Mouse (Mus musculus) neural tube, embryonic 15.5 days (tissue): ENCODE measurements at regions not wholly inside any gene's neighbourhood (a gene's known extent, or its start where the extent isn't known, plus 50 kb on each side); places are given as distances from the start of the nearest gene placed in this dataset.

Experiments
- ATAC-seq: fragments of 200-750 bp; cut with Nextera tagmentation; 2 replicates; pipeline ENCODE4 v1.8.0; 2017; ENCODE audit warnings: mild to moderate bottlenecking, moderate TSS enrichment, moderate library complexity; ENCODE audit not compliant: low FRiP score
- H3K27ac ChIP-seq: fragments of 300-500 bp; sonication (generic); replicated peaks from 2 replicates; pipeline ENCODE4 v1.5.1; 2015; ENCODE audit warnings: mild to moderate bottlenecking, inconsistent platforms
- H3K27me3 ChIP-seq: fragments of 300-500 bp; sonication (generic); replicated peaks from 2 replicates; pipeline ENCODE4 v1.6.1; 2015; ENCODE audit warnings: inconsistent platforms
- H3K36me3 ChIP-seq: fragments of 300-500 bp; sonication (generic); 2 replicates; pipeline ENCODE4 v1.6.1; 2015; ENCODE audit warnings: inconsistent platforms
- H3K4me1 ChIP-seq: fragments of 300-500 bp; sonication (generic); 2 replicates; pipeline ENCODE4 v1.6.1; 2015; ENCODE audit warnings: inconsistent platforms
- H3K4me2 ChIP-seq: fragments of 300-500 bp; sonication (generic); 2 replicates; pipeline ENCODE4 v1.6.1; 2015; ENCODE audit warnings: inconsistent platforms, mild to moderate bottlenecking, moderate library complexity
- H3K4me3 ChIP-seq: fragments of 300-500 bp; sonication (generic); replicated peaks from 2 replicates; pipeline ENCODE4 v1.5.1; 2015; ENCODE audit warnings: mild to moderate bottlenecking, inconsistent platforms
- H3K9ac ChIP-seq: fragments of 300-500 bp; sonication (generic); replicated peaks from 2 replicates; pipeline ENCODE4 v1.6.1; 2015; ENCODE audit warnings: mild to moderate bottlenecking, inconsistent platforms
- H3K9me3 ChIP-seq: fragments of 300-500 bp; sonication (generic); replicated peaks from 2 replicates; pipeline ENCODE4 v1.6.1; 2016; ENCODE audit warnings: inconsistent platforms
- WGBS: fragments of 180-500 bp; shearing (Covaris S2); methylation state at CpG from one replicate; pipeline ENCODE4 v1.1.7; 2015; ENCODE audit warnings: mixed read lengths; 5-methylcytosine and 5-hydroxymethylcytosine counted together

- 77% methylated on average over 4 of the region's 4 CpGs for WGBS
- no peak overlapping the region for H3K27ac ChIP-seq
- no peaks in the 10 kb centered on the region for H3K4me1 ChIP-seq
- H3K36me3 ChIP-seq = no peaks in the 10 kb centered on the region
- no peaks in the 10 kb centered on the region for H3K27me3 ChIP-seq
- H3K4me3 ChIP-seq = no peak overlapping the region
- H3K9ac ChIP-seq = no peak overlapping the region
- H3K4me2 ChIP-seq = no peak overlapping the region
- no peak for ATAC-seq
- no peaks in the 10 kb centered on the region for H3K9me3 ChIP-seq
Measured at GRCm38 (mm10) chr3:151997534-151998107, 160.2 kb upstream of the Ptgfr start.

- no peaks in the 10 kb centered on the region for H3K27me3 ChIP-seq
- WGBS = 86% methylated on average over 4 of the region's 4 CpGs
- H3K36me3 ChIP-seq = no peaks in the 10 kb centered on the region
- H3K4me3 ChIP-seq = no peak overlapping the region
- H3K27ac ChIP-seq = no peak overlapping the region
- no peaks in the 10 kb centered on the region for H3K9me3 ChIP-seq
- no peak overlapping the region for H3K9ac ChIP-seq
- ATAC-seq = no peak
- no peak overlapping the region for H3K4me2 ChIP-seq
- H3K4me1 ChIP-seq = no peaks in the 10 kb centered on the region
Measured at GRCm38 (mm10) chr3:151997111-151997510, 159.7 kb upstream of the Ptgfr start.

GRCm38 (mm10) chr3:151988221-151988620 lies 150.8 kb upstream of the Ptgfr start:
- Histone ChIP-seq H3K4me1 (no peaks in the 10 kb centered on the region), H3K9ac (no peak overlapping the region), H3K36me3 (no peaks in the 10 kb centered on the region), H3K9me3 (no peaks in the 10 kb centered on the region), H3K27me3 (no peaks in the 10 kb centered on the region), H3K27ac (no peak overlapping the region), H3K4me2 (no peak overlapping the region), H3K4me3 (no peak overlapping the region)
- ATAC-seq = no peak
- 78% methylated on average over 1 of the region's 1 CpGs for WGBS

GRCm38 (mm10) chr3:151978136-151978535 lies 140.7 kb upstream of the Ptgfr start:
- no peaks in the 10 kb centered on the region for H3K27me3 ChIP-seq
- H3K27ac ChIP-seq = no peak overlapping the region
- no peak overlapping the region for H3K9ac ChIP-seq
- no peaks in the 10 kb centered on the region for H3K36me3 ChIP-seq
- 76% methylated on average over 1 of the region's 1 CpGs for WGBS
- H3K9me3 ChIP-seq = no peaks in the 10 kb centered on the region
- ATAC-seq = no peak
- H3K4me1 ChIP-seq = no peaks in the 10 kb centered on the region
- no peak overlapping the region for H3K4me2 ChIP-seq
- H3K4me3 ChIP-seq = no peak overlapping the region

- H3K4me3 ChIP-seq = no peak overlapping the region
- H3K27me3 ChIP-seq = no peaks in the 10 kb centered on the region
- H3K36me3 ChIP-seq = no peaks in the 10 kb centered on the region
- 94% methylated on average over 4 of the region's 4 CpGs for WGBS
- no peak for ATAC-seq
- H3K4me2 ChIP-seq = no peak overlapping the region
- no peaks in the 10 kb centered on the region for H3K9me3 ChIP-seq
- no peaks in the 10 kb centered on the region for H3K4me1 ChIP-seq
- H3K9ac ChIP-seq = no peak overlapping the region
- no peak overlapping the region for H3K27ac ChIP-seq
Measured at GRCm38 (mm10) chr3:151977651-151978050, 140.2 kb upstream of the Ptgfr start.

GRCm38 (mm10) chr3:151949865-151950264 lies 112.4 kb upstream of the Ptgfr start:
- no peaks in the 10 kb centered on the region for H3K36me3 ChIP-seq
- WGBS = 88% methylated on average over 3 of the region's 3 CpGs
- H3K9ac ChIP-seq = no peak overlapping the region
- no peak overlapping the region for H3K4me2 ChIP-seq
- no peaks in the 10 kb centered on the region for H3K4me1 ChIP-seq
- H3K4me3 ChIP-seq = no peak overlapping the region
- no peak for ATAC-seq
- H3K27me3 ChIP-seq = no peaks in the 10 kb centered on the region
- no peak overlapping the region for H3K27ac ChIP-seq
- H3K9me3 ChIP-seq = no peaks in the 10 kb centered on the region

- 90% methylated on average over 5 of the region's 5 CpGs for WGBS
- ATAC-seq = no peak
Measured at GRCm38 (mm10) chr3:151948015-151948645, 110.7 kb upstream of the Ptgfr start.

GRCm38 (mm10) chr3:151945916-151946315 lies 108.5 kb upstream of the Ptgfr start:
- Histone ChIP-seq H3K4me3 (no peak overlapping the region), H3K9ac (no peak overlapping the region), H3K27me3 (no peaks in the 10 kb centered on the region), H3K4me1 (no peaks in the 10 kb centered on the region), H3K9me3 (no peaks in the 10 kb centered on the region), H3K36me3 (no peaks in the 10 kb centered on the region), H3K27ac (no peak overlapping the region), H3K4me2 (no peak overlapping the region)
- no peak for ATAC-seq
- 81% methylated on average over 3 of the region's 3 CpGs for WGBS

More at GRCm38 (mm10) chr3:151948015-151948645, 110.7 kb upstream of the Ptgfr start:
- H3K9me3 ChIP-seq = no peaks in the 10 kb centered on the region
- H3K4me3 ChIP-seq = no peak overlapping the region
- no peaks in the 10 kb centered on the region for H3K27me3 ChIP-seq
- no peak overlapping the region for H3K4me2 ChIP-seq
- H3K4me1 ChIP-seq = no peaks in the 10 kb centered on the region
- H3K9ac ChIP-seq = no peak overlapping the region
- H3K36me3 ChIP-seq = no peaks in the 10 kb centered on the region
- no peak overlapping the region for H3K27ac ChIP-seq

GRCm38 (mm10) chr3:151943542-151943941 lies 106.1 kb upstream of the Ptgfr start:
- Histone ChIP-seq H3K9ac (no peak overlapping the region), H3K9me3 (no peaks in the 10 kb centered on the region), H3K27me3 (no peaks in the 10 kb centered on the region), H3K4me2 (no peak overlapping the region), H3K36me3 (no peaks in the 10 kb centered on the region), H3K4me3 (no peak overlapping the region), H3K4me1 (no peaks in the 10 kb centered on the region), H3K27ac (no peak overlapping the region)
- WGBS = 64% methylated on average over 3 of the region's 3 CpGs
- no peak for ATAC-seq

GRCm38 (mm10) chr3:151938472-151939029 lies 101.1 kb upstream of the Ptgfr start:
- 82% methylated on average over 2 of the region's 2 CpGs for WGBS
- Histone ChIP-seq H3K27me3 (no peaks in the 10 kb centered on the region), H3K9me3 (no peaks in the 10 kb centered on the region), H3K9ac (no peak overlapping the region), H3K4me2 (no peak overlapping the region), H3K36me3 (no peaks in the 10 kb centered on the region), H3K27ac (no peak overlapping the region), H3K4me1 (no peaks in the 10 kb centered on the region), H3K4me3 (no peak overlapping the region)
- ATAC-seq = no peak

GRCm38 (mm10) chr3:151931656-151932055 lies 94.2 kb upstream of the Ptgfr start:
- Histone ChIP-seq H3K9me3 (no peaks in the 10 kb centered on the region), H3K9ac (no peak overlapping the region), H3K36me3 (no peaks in the 10 kb centered on the region), H3K4me1 (no peaks in the 10 kb centered on the region), H3K27ac (no peak overlapping the region), H3K4me2 (no peak overlapping the region), H3K4me3 (no peak overlapping the region), H3K27me3 (no peaks in the 10 kb centered on the region)
- ATAC-seq = no peak

- Histone ChIP-seq H3K27me3 (no peaks in the 10 kb centered on the region), H3K4me1 (no peaks in the 10 kb centered on the region), H3K36me3 (no peaks in the 10 kb centered on the region), H3K9ac (no peak overlapping the region), H3K4me2 (no peak overlapping the region), H3K9me3 (no peaks in the 10 kb centered on the region), H3K4me3 (no peak overlapping the region), H3K27ac (no peak overlapping the region)
- ATAC-seq = no peak
- WGBS = 90% methylated on average over 3 of the region's 3 CpGs
Measured at GRCm38 (mm10) chr3:151931096-151931495, 93.7 kb upstream of the Ptgfr start.
